Comparison of ENCODE assay signal across 8 mouse cellular contexts in the genomic region with DNA sequence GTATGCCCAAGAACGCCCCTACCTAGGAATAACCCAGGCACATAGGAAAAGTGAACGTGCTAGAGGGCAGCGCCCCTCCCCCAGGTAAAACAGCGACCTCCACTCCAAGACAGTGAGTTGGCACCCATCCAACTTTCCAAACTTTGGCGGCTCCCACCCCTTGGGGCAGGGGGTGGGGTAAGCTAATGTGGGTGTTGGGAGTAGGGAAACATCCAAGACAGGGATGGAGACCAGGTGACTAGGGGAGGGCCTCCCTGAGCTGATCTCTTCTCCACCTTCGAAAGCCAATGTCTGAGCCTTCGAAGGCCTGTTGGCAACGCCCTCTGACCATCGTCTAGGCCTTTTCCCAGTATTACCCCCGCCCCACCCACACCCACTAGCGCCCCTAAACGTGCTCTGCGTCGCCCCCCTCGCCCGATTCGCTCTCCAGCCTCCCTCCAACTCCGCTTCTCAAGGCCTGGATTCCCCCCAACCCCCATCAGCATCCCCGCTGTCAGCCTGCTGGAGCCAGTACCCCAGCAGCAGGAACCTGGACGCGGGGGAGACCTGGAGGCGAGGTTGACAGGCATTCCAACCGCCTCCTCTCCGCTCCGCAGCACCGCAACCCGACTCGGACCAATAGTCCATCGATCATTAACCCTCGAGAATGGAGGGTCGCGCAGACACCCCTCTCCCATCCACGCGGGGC. TPM values are rescaled to one million over a fixed set of nuclear protein-coding genes. Genes with fewer than 3 reads are reported as not detected.
DNase-seq lines count a peak whose midpoint lies in the region; ATAC-seq lines count a peak whose summit lies in the region.

No protein-coding gene starts in this region.

- peak overlapping the region; percentile 84 for H3K27ac ChIP-seq in embryonic facial prominence, embryonic 12.5 days
- H3K27ac ChIP-seq in midbrain, embryonic 10.5 days (replicated peaks), result peak overlapping the region; percentile 96

- H3K4me1 ChIP-seq in embryonic facial prominence, embryonic 12.5 days, result peaks cover 48% of the 10 kb centered on the region
- H3K4me1 ChIP-seq in midbrain, embryonic 10.5 days, result peaks cover 75% of the 10 kb centered on the region

- peaks cover 13% of the 10 kb centered on the region for H3K36me3 ChIP-seq in embryonic facial prominence, embryonic 12.5 days
- H3K36me3 ChIP-seq in midbrain, embryonic 10.5 days, result peaks cover 15% of the 10 kb centered on the region

- peak; percentile 55 to 75 for DNase-seq in adrenal gland, adult (ENCODE audit: inconsistent age in 2 of 2, low spot score in 1 of 2)
- DNase-seq in adrenal gland, postnatal 4 days (ENCODE audit: low spot score in 2 of 2), result no peak
- DNase-seq in ovary, postnatal 36 days (ENCODE audit: low spot score), result peak; percentile 52
- no peak for DNase-seq in ovary, postnatal 10 days (ENCODE audit: low spot score)
- DNase-seq in induced T-regulatory cell, adult 2 months (ENCODE audit: low read depth), result peak; percentile 48
- peak; percentile 51 for DNase-seq in midbrain, embryonic 10.5 days (ENCODE audit: low spot score)
- peak; percentile 27 for DNase-seq in thymus, postnatal 25 days

- no peaks in the 10 kb centered on the region for H3K9me3 ChIP-seq in embryonic facial prominence, embryonic 12.5 days
- H3K9me3 ChIP-seq in midbrain, embryonic 10.5 days (replicated peaks), result no peaks in the 10 kb centered on the region

- H3K9ac ChIP-seq in embryonic facial prominence, embryonic 12.5 days, result peak overlapping the region; percentile 86

- H3K27me3 ChIP-seq in embryonic facial prominence, embryonic 12.5 days, result no peaks in the 10 kb centered on the region
- H3K27me3 ChIP-seq in midbrain, embryonic 10.5 days (ENCODE audit: low read depth, poor library complexity, severe bottlenecking), result peaks cover 34% of the 10 kb centered on the region

- peak overlapping the region; percentile 76 for H3K4me3 ChIP-seq in embryonic facial prominence, embryonic 12.5 days
- peak overlapping the region; percentile 84 for H3K4me3 ChIP-seq in midbrain, embryonic 10.5 days

- H3K4me2 ChIP-seq in embryonic facial prominence, embryonic 12.5 days (replicated peaks), result peak overlapping the region; percentile 85

- WGBS in embryonic facial prominence, embryonic 12.5 days, result 4% methylated on average over 34 of the region's 34 CpGs
- WGBS in midbrain, embryonic 10.5 days, result 5% methylated on average over 34 of the region's 34 CpGs

- peak; percentile 22; the same call in 1 of the 2 replicates for ATAC-seq in embryonic facial prominence, embryonic 12.5 days (ENCODE audit: insufficient number of reproducible peaks, insufficient read depth, low FRiP score, low TSS enrichment)

RNA-seq across cellular contexts. Expression of gene Cacnb1, which starts 1.1 kb away (rescaled TPM):
- total RNA-seq in adrenal gland, postnatal 4 days (2021), result 10 to 100 TPM; 18.8 TPM
- 14.8 and 16.6 TPM in 2 replicates for polyA plus RNA-seq in embryonic facial prominence, embryonic 12.5 days (2016; fragmentation: Nextera tagmentation; extraction: Ambion mirVana)
- 7.8 and 12.5 TPM in 2 replicates for polyA plus RNA-seq in midbrain, embryonic 10.5 days (2016; fragmentation: Nextera tagmentation; extraction: Ambion mirVana)

RNA-seq across cellular contexts. Expression of gene Rpl19, which starts 4.8 kb away (rescaled TPM):
- total RNA-seq in adrenal gland, postnatal 4 days (2021), result 1,000 to 10,000 TPM; 1,362 to 1,367 TPM
- polyA plus RNA-seq in embryonic facial prominence, embryonic 12.5 days (2016; fragmentation: Nextera tagmentation; extraction: Ambion mirVana), result 942 and 959 TPM in 2 replicates
- polyA plus RNA-seq in midbrain, embryonic 10.5 days (2016; fragmentation: Nextera tagmentation; extraction: Ambion mirVana), result 976 and 1,159 TPM in 2 replicates

RNA-seq across cellular contexts. Expression of gene Arl5c, which starts 25.7 kb away (rescaled TPM):
- 1 to 10 TPM; 1.6 to 1.9 TPM for total RNA-seq in adrenal gland, postnatal 4 days (2021)
- polyA plus RNA-seq in embryonic facial prominence, embryonic 12.5 days (2016; fragmentation: Nextera tagmentation; extraction: Ambion mirVana), result 6.9 and 7.6 TPM in 2 replicates
- 8.9 and 16.8 TPM in 2 replicates for polyA plus RNA-seq in midbrain, embryonic 10.5 days (2016; fragmentation: Nextera tagmentation; extraction: Ambion mirVana)

RNA-seq across cellular contexts. Expression of gene Stac2, which starts 31.6 kb away (rescaled TPM):
- total RNA-seq in adrenal gland, postnatal 4 days (2021), result 1 to 10 TPM; 4.1 to 4.8 TPM
- 0.65 and 0.67 TPM in 2 replicates for polyA plus RNA-seq in embryonic facial prominence, embryonic 12.5 days (2016; fragmentation: Nextera tagmentation; extraction: Ambion mirVana)
- 0.40 and 0.41 TPM in 2 replicates for polyA plus RNA-seq in midbrain, embryonic 10.5 days (2016; fragmentation: Nextera tagmentation; extraction: Ambion mirVana)

RNA-seq across cellular contexts. Expression of gene Plxdc1, which starts 35.5 kb away (rescaled TPM):
- 10 to 100 TPM; 12.5 to 13.3 TPM for total RNA-seq in adrenal gland, postnatal 4 days (2021)
- polyA plus RNA-seq in embryonic facial prominence, embryonic 12.5 days (2016; fragmentation: Nextera tagmentation; extraction: Ambion mirVana), result 0.32 and 0.70 TPM in 2 replicates
- polyA plus RNA-seq in midbrain, embryonic 10.5 days (2016; fragmentation: Nextera tagmentation; extraction: Ambion mirVana), result 0.06 and 0.16 TPM in 2 replicates

Comparison
In these comparisons a context has a peak if more than half of its experiments do, and no peak if none do; other contexts are left out.
1. DNase-seq: peak in adrenal gland, adult (2 of 2), ovary, postnatal 36 days (single experiment), induced T-regulatory cell, adult 2 months (single experiment), midbrain, embryonic 10.5 days (single experiment) and thymus, postnatal 25 days (single experiment); none in adrenal gland, postnatal 4 days (0 of 2) and ovary, postnatal 10 days (single experiment).